Mouse (Mus musculus) urinary bladder, postnatal 14 days (tissue): ENCODE measurements around the gene Efemp1.

Source experiments
- DNase-seq: peaks from one replicate; pipeline ENCODE4 v3.0.0; 2021; ENCODE audit warnings: low spot score

The Efemp1 gene

GRCm38 (mm10) chr11:28853102-28853800 is at the start of gene Efemp1:
TSS of gene Efemp1 (plus strand) at chr11:28853204.
- DNase-seq, result peak; percentile 66

- DNase-seq, result peak; percentile 30
These were observed 44.3 kb upstream of the Efemp1 start for GRCm38 (mm10) chr11:28808685-28809084.

DNA sequence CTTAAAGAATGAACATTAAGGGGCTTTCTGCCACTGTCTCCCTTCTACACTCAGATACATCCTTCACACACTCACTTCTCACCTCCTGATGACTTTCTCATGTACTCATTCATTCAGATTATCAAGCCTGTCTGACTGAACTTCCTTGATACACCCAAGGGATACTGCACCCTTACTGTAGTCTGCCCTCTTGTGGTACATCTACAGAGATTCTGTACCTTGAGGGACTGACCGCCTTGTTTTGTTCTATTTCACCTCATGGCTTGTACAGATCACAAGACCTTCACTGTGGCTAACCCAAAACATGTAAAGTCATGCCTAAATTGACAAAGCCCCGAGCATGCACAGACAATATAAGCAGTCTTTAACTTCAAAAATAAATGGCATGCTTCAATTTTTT is 41.1 kb upstream of the Efemp1 start:
- peak; percentile 21 for DNase-seq

DNA sequence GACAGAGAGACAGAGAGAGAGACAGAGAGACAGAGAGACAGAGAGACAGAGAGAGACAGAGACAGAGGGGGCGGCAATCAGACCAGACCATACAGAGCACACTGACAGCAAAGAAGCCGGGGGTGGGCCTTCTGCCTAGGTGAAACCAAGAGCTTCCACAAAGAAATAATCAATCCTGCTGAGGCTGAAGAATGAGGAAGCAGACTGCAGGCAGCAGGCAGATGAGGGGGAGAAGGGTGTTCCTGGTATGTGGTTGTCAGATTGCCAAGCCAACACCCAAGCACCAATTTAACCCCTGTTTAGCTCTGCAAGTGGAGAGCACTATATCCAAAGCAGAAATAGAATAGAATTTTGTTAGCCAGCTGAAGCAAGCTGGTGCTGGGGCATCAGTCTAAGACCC is 40.4 kb upstream of the Efemp1 start:
- DNase-seq, result peak; percentile 58

DNA sequence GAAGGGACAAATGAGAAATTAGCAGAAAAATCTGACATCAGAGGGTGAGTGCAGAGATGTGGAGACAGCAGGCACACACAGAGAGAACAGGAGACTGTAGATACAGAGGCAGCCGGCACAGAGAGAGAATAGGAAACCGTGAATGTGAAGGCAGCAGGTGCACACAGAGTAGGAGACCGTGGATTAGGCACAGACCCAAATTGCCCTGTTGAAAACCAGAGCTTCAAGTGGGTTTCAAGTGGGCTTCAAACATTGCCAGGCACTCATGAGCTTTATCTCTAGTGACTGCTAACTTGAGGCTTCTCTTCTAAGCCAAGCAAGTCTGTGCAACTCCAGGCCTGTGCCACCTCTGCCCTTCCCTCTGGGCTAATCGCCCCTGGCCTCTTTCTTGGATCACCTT is 35.6 kb upstream of the Efemp1 start:
- DNase-seq, result no peak

DNA sequence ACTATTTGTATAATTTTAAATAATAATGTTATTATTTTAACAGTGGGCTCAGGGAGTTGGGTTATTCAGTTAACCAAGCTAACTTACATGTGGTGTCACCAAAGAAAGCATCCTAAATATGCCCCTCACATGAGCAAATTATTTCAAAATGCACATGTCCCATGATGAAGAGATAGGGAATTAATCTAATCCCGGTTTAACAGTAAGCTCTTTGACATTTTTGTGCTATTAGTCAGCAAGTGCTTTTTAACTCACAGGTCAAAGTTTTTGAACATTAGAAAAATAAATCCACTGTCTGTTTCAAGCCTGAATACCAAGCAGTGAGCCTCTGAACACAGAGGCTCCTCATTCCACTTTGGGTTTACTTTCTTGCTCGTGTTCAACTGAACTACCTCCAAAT is 26.1 kb upstream of the Efemp1 start:
- no peak for DNase-seq

DNA sequence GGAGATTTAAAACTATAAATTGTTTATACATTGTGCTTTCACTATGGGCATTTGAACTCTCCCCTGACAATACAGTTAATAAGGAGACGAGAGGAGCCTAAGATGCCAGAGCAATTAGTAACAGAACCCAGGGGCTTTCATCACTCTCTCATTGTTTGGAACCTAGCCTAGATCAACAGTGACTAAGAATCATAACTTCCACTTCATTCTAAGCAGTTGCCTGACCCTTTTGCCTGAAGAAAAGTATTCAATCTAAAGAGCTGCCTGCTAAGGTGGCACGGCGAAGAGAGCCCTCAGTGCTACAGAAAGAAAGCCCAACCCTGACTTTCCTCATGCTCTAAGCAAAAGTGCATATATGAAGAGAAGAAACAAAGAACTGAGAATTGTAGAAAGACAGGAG is 19.2 kb upstream of the Efemp1 start:
- no peak for DNase-seq

GRCm38 (mm10) chr11:28835141-28835540 is 17.9 kb upstream of the Efemp1 start:
- DNase-seq, result no peak

- no peak for DNase-seq
These were observed 3.2 kb upstream of the Efemp1 start for GRCm38 (mm10) chr11:28849841-28850240.

DNA sequence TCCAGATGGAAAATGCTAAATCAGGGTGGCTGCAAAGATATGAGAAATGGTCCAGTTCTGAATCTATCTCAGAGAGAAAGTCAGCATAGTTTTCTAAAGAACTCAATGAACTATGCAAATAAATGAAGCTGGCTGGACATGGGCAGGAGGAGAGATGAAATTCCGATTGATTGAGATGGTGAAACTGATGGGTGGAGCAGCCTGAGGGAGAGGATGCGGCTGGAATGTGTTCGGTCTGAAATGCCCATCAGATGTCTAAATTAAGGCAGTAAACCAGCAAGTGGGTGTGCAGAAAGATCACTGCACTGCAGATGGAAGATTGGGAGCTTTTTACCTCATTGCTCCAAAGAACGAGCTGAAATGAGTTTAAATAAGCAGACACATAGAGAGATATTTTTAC is 1.4 kb upstream of the Efemp1 start:
- DNase-seq, result no peak

DNA sequence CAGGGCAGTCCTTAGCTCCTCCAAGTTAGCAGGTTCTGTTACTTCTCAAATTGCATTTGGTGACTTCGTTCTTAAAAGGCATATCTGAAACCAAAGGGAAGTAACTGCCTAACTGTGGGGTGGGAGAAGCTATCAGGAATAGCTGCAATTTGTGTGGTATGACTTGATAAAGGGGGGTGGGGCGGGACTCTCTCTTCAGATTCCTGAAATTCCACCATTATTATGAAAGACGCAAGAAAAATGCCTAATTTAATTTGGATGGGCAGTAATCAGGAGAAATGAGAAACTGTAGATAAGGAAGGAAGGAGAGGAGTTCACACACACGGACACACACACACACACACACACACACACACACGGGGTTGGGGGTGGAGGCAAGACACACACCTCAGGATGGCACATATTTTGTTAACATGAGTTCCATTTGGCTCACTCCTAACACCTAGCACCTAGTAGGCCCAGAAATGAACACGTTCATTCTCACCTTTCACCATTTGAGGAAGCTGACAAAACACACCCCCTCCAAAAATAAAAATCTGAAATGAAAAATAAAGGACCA is 564 bp upstream of the Efemp1 start:
- DNase-seq, result no peak

DNA sequence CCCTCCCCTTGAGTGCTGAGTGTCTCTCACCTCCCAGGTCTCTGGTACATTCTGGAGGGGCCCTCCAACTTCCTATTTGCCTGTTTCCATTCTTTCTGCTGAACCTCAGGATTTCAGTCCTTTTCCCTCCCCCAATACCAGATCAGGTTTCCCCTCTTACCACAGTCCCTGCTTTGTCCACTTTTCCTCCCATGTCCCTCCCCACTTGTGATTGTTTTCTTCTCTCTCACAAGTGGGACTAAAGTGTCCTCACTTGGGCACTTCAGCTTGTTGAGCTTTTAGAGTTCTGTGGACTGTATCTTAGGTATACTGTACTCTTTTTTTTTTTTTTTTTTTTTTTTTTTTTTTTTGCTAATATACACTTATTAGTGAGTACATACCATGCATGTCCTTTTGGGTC is 6.1 kb downstream of the Efemp1 start:
- DNase-seq, result no peak

- DNase-seq, result no peak
These were observed 16.1 kb downstream of the Efemp1 start for GRCm38 (mm10) chr11:28869129-28869528.

DNA sequence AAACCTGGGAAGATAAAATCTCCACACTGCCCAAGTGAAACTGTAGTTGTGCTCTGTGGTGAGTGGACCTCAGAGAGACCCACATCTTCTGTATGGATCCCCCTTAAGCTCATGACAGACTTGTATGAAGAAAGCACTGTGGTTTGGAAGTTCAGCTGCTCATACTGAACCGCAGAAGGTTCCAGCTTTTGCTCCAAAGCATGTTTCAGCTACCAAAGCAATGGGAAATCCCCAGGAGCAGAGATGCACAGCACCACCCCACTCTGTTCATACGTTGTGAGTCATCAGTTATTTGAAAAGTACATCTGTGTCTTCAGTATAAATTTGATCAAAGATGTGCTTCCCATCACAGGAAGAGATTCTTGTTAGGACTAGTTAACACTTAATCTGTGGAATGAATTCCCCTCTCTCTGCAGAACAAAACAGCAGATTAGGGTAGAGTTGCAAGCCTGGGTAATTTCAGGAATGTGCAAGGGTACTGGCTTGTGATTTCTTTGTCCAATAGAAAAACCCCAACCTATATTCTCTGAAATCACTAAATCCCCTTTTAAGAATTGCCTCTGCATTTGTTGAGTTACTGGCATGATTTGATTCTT is 28.5 kb downstream of the Efemp1 start:
- no peak for DNase-seq

GRCm38 (mm10) chr11:28883106-28883505 is 30.1 kb downstream of the Efemp1 start:
- DNase-seq, result no peak

- DNase-seq, result no peak
These were observed 36.5 kb downstream of the Efemp1 start for GRCm38 (mm10) chr11:28889538-28889937.

DNA sequence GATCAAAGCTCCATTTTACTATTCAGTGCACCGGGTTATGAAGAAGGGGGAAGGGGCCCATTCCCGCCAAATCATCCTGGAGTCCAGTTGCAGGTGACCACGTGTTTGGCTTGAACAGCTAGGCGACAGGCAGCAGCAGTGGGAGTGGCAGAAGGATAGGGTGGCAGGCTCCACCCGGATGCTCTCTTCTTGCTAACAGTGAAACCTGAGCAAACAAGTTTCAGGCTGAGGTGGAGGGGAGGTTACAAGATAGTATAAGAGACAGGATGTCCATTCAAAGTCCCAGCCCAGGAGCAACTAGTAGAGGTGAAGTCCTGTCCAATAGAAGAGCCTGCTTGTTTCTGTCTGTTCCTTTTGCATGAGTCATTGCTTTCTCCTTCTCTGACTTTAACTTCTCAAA is 38.5 kb downstream of the Efemp1 start:
- no peak for DNase-seq

- DNase-seq, result no peak
These were observed 46.4 kb downstream of the Efemp1 start for GRCm38 (mm10) chr11:28899420-28899819.

DNA sequence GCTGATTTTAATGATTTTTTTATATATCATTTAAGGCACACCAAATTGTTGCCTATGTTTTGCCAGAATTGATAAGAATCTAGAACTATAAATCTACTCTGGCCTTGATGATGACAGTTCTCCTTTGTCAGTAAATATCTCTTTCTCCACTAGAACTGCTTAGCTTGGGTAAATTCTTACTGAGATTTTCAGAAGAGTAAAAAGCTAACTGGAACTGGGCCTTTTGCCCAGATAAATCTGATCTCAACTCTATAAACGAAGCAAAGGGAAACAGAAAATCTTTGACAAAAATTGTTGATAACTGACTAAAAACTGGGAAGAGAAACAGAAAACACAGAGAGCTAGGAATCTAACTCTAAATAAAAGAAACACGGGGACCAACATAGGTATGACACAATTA is 51.6 kb downstream of the Efemp1 start:
- DNase-seq, result no peak

DNA sequence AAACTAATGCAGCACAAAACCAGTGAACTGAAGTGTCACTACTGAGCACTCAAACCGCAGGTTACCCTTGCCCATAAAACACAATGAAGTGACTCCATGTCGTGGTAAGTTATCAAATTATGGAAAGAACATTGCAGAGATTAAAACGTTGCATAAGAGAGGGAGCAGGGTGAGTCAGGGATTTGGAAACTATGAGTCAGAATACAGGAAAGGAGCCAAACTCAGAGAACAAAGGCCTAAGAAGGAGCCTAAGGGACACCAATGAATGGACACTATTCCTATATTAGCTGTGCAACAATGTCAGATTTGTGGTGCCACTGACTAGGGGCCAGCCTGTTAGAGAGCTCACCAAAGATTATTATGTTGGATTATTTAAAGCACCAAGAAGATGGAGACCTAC is 53.3 kb downstream of the Efemp1 start:
- DNase-seq, result peak; percentile 4

DNA sequence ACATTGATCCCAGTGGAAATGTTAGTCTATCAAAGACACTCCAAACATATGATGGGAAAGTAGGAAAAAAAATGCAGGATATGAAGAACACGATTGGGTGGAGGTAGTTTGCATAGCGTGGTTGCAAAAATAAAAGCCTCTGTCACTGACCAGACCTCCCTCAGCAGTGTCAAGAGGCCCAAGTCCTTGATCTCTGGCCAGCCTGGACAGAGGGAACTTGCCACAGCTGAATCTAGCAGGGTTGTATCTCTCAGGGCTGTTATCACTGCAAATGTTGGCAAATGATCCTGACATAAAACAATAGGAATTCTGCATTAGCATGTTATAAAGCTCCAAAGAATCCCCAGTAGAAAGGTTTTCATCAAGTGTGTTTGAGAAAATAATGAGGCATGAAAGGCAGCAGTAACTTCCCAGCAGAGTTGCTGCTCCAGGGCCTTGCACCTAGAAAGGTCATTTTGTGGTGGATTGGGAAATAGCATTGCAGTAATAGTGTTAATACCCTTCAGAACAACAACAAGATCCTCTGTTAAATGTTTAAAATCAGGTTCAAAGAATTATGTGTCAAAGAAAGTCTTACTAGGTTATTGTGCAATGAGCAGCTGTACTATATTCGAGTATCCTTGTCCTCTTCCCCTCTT is 56.0 kb downstream of the Efemp1 start:
- DNase-seq, result peak; percentile 19

GRCm38 (mm10) chr11:28912469-28913138 is 59.6 kb downstream of the Efemp1 start:
- no peak for DNase-seq

DNA sequence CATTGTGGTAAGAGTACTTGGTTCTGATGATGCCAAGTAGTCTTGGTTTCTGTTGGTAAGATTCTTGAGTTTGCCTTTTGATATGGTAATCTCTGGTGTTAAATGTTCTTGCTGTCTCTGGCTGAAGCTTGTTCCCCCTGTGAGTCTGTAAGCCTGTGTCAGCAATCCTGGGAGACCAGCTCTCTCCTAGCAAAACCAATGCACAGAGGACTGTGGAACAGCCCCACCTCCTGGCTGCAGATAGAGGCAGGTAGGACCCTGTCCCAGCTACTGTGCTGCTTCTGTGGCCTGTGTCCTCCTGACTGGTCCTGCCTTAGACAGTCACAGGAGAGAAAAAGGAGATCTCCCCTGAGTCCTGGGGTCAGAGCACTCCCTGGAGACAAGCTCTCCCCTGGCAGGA is 81.4 kb downstream of the Efemp1 start:
- no peak for DNase-seq
